Mouse (Mus musculus) inflammation-experienced regulatory T-cells, adult 6 months (primary cell): ENCODE measurements around the gene Olfr847. TPM values are rescaled to one million over a fixed set of nuclear protein-coding genes. Genes with fewer than 3 reads are reported as not detected.

ENCODE experiments used
- ATAC-seq: one replicate; pipeline ENCODE4 v1.8.0; 2017
- polyA plus RNA-seq, 3 experiments: library from polyadenylated mRNA; unstranded; fragments of 100-300 nt; shearing (Covaris generic); gene quantifications; one replicate each; pipeline ENCODE4 v1.2.1; 2017

The Olfr847 gene
- polyA plus RNA-seq, result not detected

DNA sequence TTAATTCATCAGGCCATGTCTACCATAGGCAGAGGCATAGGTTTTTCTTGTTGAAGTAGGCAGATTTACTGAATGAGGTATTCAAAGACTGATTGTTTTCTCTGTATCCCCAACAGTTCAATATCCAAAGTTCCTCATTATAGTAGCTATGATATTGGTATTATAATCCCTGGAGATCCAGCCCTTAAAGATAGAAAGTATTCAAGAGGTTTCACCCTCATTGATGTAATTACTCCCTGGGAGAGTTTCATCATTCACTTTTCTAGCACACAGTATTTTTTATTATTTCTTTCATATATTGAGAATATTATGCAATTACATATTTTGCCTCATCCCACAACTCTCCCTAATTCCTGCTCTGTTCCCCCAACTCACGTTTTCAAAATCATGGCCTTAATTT is at the start of gene Olfr847:
Gene Olfr847, minus strand, starts transcription at position 101 of the 400 bp plus-strand sequence.
- no peak for ATAC-seq

DNA sequence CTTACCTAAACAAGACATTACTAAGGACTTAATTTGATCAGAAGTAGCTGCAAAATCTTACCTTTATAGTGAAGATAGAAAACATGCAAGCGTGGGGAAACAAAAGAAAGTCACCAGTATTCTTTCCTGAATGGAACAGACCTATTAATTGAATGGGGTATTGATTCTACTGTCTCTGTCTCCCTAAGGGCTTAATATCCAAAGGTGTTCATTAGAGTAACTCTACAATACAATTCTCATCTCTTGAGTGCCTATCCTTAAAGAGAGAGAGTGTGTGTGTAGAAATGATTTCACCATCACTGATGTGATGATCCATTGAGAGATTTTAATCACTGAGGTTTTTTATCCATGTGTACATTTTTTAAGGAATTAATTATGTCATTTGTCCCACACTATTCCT is 14.6 kb downstream of the Olfr847 start, which contains the start of gene Olfr846:
Gene Olfr846, minus strand, starts transcription at position 101 of the 400 bp plus-strand sequence.
- no peak for ATAC-seq

DNA sequence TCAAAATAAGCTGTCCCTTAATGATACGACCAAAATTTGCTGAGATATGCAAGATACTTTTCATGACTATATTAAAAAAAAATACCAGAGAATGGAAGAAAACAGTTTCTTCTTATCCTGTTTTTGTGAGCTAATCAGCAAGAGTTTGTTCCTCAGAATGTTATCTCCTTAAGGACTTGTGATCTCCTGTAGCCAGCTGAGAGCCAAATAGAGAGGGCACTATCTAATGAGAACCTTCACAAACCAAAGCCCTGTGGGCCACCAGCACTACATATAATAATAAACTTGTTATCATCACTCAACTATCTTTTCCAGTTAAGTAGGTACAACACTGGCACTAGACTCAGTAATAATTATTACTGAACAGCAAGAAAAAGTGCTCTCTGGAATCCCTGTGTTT is 42.3 kb downstream of the Olfr847 start, which contains the start of gene Olfr845:
Gene Olfr845, plus strand, starts transcription at position 301 of the 400 bp plus-strand sequence.
- ATAC-seq, result no peak

Other genes with a start within 250 kb of the Olfr847 start
- not detected for gene Olfr837, start 242.4 kb downstream of the Olfr847 start, polyA plus RNA-seq
- not detected for gene Olfr839-ps1, start 201.4 kb downstream of the Olfr847 start, polyA plus RNA-seq
- gene Olfr843, start 126.7 kb downstream of the Olfr847 start, polyA plus RNA-seq, result not detected
- gene Olfr844, start 62.3 kb downstream of the Olfr847 start, polyA plus RNA-seq, result not detected
- gene Olfr845, start 42.2 kb downstream of the Olfr847 start, polyA plus RNA-seq, result not detected
- not detected for gene Olfr846, start 14.7 kb downstream of the Olfr847 start, polyA plus RNA-seq
- gene Olfr849, start 61.6 kb upstream of the Olfr847 start, polyA plus RNA-seq, result not detected
- not detected for gene Olfr850, start 99.6 kb upstream of the Olfr847 start, polyA plus RNA-seq
- not detected for gene Olfr851, start 114.6 kb upstream of the Olfr847 start, polyA plus RNA-seq
- gene Olfr853, start 162.4 kb upstream of the Olfr847 start, polyA plus RNA-seq, result not detected
- gene Olfr854, start 188.7 kb upstream of the Olfr847 start, polyA plus RNA-seq, result not detected
- not detected for gene Olfr855, start 203.9 kb upstream of the Olfr847 start, polyA plus RNA-seq
- 10 to 100 TPM; 31.0 to 39.7 (median 36.9) TPM for gene Zfp317, start 243.4 kb upstream of the Olfr847 start, polyA plus RNA-seq